Mouse (Mus musculus) thymus, postnatal 25 days (tissue): ENCODE measurements around the gene Thada.

Source experiments
- DNase-seq: peaks from one replicate; pipeline ENCODE4 v3.0.0; 2022

Gene Thada

GRCm38 (mm10) chr17:84141691-84142090 is 324.3 kb downstream of the Thada start:
- no peak for DNase-seq

GRCm38 (mm10) chr17:84140822-84141507 is 325.0 kb downstream of the Thada start:
- DNase-seq, result no peak
